Mouse (Mus musculus) erythroblast, adult 5-6 weeks (primary cell): ENCODE results near the gene Rps6ka5. TPM values are rescaled to one million over a fixed set of nuclear protein-coding genes. Genes with fewer than 3 reads are reported as not detected.

ENCODE experiments used
- ATAC-seq: replicated peaks from 2 replicates; pipeline ENCODE4 v1.8.0; 2016; ENCODE audit warnings: moderate number of reproducible peaks, mild to moderate bottlenecking, moderate TSS enrichment, inconsistent platforms; ENCODE audit not compliant: poor library complexity, low FRiP score, severe bottlenecking
- total RNA-seq, 2 experiments: library from RNA; stranded (forward) in 1 of 2; stranded (reverse) in 1 of 2; fragments of 150-400 nt in 1 of 2; fragments of 200-764, 138-1000 nt in 1 of 2; gene quantifications; 2 replicates each; pipeline versions ENCODE4 v1.2.3 to v1.2.4; 2015 to 2017; ENCODE audit warnings: low replicate concordance in 2 of 2

Gene Rps6ka5
- total RNA-seq, 2 experiments from 2014 or later, result 11.8 to 11.9 TPM

DNA sequence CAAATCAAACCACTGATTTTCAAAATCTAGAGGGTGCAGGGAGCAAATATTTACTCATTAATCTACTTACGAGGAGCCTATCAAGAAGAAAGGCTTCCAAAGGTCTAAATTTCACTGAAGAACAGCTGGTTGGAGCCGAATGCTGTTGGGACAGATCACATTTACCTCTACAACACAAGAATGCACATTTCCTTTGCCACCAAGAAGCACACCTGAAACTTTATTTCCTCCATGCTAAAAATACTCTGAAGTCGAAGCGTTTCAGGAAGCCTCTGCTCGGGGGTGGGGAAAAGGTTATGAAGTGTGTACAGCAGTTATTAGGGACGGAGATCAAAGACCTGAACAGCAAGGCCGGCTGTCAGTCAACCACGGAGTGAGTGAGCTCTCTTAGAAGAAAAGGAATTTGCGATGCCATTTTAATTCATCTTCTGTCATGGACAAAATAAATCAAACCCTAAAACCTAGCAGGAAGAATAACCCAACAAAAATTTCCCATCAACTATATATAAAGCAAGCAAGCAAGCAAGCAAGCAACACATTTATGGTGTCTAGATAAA, 187.5 kb downstream of the Rps6ka5 start:
- ATAC-seq, result no peak

DNA sequence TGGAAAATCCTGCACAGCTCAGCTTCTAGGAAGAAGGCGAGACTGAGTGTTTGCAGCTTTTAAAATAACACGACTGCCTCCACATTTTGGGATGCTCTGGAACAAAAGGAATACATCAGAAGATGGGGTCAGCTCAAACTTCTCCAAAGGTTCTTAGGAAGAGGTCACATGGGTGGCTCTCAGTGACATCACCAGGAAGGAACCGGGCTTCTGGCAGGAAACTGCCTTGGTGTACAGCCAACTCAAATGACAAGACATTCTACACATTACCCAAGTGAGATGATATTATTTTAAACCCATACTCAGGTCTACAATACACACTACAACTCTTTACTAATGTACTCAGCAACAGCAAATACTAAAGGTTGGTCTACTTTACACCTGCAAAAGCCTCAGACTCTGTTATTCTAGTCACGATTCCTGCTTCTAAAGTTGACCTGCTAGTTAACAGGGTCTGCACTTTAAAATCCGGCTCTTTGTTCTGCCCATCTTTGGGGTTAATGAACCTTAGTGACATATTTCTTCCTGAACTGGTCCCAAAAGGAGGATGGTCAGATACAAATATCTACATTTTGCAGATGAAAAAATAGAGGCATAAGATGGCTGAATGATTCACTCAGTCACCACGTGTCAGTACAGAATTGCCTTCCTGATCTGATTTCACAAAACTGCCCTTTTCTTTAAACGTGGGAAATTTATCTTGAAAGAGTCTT, 188.2 kb downstream of the Rps6ka5 start:
- ATAC-seq, result no peak

DNA sequence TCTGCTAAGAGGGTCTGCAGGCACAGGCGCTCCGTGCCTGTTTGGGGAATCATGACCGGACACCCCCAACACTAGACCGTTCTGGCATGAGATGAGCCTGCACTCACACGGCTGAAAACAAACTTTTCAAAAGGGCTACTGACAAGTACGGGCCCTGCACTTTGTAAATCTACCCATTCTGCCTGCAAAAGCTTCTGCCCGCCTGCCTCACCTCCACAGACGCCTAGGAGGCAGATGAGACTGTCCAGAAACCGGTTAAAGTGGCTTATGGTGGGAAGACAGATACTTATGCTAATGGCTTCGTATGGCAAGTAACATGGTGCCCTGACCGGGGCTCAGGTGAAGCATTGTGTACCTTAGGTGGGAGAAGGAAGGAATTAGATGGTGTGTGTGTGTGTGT, 189.7 kb downstream of the Rps6ka5 start:
- no peak for ATAC-seq

DNA sequence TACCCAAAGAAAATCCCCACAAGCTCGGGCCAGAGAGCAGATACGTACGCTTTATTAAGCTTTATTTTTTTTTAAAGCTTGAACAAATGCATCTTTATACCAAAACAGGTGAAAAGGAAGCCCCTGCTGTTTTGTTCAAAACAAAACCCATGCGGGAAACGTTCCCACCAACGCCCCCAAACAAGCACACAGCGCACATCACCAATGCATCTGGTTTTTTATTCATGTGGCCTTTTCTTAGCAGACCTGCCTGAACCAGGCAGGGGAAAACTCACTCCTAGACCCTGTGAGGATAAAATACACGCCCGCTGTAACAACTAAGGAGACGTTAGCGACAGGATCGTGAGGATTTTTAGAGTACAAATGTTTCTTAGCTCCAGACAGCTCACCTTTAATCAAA, 191.8 kb downstream of the Rps6ka5 start:
- ATAC-seq, result no peak

DNA sequence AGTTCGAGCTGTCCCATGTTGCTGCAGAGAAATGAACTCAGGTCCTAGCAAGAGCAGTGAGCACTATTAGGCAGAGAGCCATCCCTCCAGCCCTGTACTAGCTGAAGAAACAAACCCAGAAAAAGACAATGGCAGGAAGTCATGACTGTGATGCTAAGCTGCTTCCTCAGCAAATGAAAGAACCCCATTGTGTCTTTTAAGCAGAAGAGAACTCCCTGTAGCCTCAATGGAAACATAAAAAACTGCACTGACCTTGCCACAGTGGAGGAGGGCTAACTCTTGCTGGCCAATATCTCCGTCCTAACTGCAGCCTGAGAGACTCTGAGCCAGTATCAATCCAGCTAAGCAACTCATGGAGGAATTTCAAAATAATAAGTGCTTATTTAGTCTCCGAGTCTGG, 192.8 kb downstream of the Rps6ka5 start:
- ATAC-seq, result no peak

DNA sequence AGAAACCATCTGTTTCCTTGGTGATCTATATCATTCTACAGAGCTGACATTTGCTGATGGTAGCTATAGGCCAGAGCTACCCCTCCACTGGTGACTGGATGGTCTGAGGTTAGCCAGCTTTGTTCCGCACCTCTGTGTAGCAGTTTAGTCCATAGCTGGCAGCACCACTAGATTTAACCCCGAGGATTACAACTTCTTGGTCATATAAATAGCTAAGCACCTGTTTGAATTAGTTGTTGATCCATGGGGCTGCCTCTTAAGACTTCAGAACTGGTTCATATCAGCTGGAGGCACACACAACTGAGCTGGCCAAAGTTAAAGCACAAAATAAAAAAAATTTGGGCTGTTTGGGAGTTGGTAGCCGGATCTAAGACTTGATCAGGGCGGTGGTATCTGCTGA, 193.6 kb downstream of the Rps6ka5 start:
- ATAC-seq, result no peak

DNA sequence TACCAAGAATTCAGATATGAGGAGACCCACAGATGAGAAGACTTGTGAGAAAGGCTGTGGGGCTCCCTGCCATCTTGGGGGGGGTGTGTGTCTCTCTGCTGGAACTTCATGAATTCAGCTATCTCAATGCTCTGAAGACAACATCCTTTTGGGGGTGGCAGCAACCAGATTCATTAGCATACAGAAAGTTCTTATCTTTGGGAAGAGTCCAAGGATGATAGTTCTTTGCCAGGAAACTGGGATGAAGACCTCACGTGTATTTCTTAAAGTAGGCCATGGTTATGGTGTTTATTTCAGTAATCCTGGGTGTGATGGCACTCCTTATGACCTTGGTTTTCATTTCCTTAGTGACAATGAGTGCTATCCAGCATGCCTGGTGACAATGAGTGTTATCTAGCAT, 195.0 kb downstream of the Rps6ka5 start:
- ATAC-seq, result no peak

DNA sequence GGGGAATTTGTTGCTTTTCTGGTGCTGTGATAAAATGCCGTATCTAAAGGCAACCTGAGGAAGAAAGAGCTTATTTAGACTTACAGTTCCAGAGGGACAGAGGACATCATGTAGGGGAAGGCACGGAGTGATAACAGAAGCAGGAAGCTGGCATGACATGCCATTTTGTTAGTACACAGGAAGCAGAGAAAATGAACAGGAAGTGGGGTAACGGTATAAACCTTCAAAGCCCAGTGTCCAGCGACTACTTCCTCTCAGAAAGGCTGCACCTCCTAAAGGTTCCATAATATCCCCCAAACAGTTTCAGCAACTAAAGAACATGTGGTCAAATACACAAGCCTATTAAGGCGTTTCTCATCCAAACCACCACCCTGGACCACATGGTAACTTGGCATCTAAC, 195.9 kb downstream of the Rps6ka5 start:
- no peak for ATAC-seq

DNA sequence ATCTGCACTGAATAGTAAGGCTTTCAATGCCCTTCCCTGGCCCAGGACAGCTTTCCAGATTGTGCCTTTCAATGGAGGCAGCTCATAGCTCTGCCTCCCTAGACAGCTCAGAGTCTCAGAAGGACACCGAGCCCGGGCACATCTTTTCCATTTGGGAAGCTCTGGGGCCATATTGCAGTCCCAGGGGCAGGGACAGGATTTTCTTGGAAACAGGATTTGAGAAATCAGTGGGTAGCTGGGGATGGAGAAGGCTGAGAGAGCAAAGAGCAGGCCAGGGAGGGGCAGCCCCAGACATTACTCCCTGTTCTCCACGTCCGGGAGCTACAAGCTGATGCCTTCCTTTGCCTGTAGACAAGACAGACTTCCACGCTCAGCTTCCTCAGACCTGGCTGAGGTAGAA, 197.1 kb downstream of the Rps6ka5 start:
- ATAC-seq, result no peak

DNA sequence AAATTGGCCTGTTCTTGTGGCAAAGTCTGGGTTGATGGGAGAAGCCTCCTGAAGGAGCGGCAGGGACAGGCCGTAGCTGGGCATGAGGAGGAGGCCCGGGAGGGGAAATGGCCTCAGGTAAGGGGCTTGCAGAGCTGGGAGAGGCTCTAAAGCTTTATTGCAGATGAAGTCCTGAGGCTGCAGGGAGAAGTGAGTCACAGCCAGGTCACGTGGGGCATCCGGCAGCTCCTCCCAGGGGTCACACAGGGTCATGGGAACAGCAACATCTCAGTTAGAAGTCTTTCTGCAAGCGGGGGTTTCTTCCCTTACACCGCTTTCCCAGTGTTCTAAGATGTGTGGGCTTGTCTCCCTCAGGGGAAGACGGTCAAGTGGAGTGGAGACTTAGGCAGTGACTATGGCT, 197.6 kb downstream of the Rps6ka5 start:
- no peak for ATAC-seq

DNA sequence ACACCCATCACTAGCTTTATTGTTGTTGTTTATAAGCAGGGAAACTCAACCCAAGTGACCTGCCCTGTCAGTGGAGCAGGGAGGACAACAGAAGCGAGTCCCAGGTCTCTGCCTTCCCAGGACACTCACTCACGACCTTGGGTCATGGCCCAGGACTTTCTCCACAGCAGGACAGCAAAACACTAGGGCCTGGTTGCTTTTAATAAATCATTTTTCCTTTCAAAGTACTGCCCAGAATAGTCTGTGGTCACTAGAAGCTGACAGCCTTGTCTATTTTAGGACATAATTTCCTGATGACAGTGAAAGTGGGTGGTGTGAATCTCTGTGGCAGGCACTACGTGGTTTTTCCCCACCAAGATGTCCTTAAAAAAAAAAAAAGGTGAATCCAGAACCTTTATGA, 198.5 kb downstream of the Rps6ka5 start:
- no peak for ATAC-seq

DNA sequence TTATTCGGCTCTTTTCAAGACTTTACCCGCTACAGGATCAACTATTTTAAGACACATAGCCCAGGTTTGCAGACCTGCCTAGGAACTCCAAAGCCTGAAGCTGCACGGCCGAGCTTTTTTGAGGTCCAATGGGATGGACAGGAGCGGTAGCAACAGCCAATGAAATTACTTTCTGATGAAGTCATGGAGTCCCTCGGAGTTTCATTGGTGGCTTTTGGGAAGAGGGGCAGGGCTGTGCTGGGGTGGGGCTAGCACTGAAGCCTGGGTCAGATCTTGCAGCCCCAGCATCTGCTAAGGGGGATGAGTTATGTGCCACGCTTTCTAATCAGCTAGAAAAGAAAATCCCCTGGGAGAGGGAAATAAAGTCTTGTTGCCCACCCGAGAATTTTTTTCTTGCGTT, 199.0 kb downstream of the Rps6ka5 start:
- ATAC-seq, result no peak

DNA sequence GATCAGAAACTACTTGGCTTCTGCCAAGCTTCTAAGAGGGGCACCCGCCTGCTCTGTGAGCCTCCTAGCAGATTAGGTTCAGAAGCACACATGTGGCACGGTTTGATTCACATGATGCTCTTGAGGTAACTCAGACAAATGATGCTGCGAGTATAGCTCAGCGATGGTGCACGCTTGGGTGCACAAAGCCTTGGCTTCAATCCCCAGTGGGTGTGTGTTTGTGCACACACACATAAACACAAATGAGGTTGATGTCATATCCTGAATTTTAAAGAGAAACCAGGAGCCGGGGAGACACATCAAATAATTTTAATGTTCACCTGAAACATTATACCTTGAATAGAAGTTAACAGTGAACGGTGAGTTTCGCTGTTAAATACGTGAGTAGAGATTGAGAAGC, 199.5 kb downstream of the Rps6ka5 start:
- no peak for ATAC-seq

DNA sequence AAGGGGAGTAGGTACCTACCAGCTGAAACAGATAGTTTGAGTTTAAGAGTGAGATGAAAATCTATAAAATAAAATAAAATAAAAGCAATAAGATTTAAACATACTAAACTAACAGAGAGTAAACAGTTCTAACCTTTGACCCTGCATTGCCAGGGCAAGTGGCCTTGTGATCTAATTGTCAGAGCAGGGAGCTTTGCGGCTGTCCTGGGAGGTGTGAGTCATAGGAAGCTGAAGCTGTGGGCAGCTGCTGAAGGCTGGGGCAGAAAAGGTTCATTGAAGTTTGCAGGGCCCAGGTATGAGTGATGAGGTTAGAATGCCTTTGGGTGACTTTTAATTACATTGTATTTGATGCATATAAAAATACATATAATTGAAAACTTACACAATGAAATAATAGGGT, 200.8 kb downstream of the Rps6ka5 start:
- ATAC-seq, result no peak

DNA sequence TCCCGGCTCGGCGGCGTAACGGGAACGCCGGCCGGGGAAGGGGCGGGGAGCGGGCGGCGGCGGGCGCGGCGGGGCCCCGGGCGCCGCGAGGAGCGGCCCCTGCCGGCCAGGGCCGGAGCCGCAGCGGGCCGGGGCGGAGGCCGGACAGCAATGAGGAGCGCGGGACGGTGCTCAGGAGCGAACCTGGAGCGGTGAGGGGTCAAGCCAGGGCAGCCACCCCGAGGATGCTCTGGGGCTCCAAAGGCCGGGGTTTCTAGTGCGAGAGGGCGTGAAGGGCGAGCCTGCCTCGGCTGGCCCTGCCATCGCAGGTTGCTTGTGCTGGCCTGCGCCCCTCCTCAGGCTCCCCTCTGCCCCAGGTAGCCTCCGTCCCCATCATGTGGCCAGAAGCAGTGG, 206.0 kb downstream of the Rps6ka5 start, which contains the start of gene Ttc7b:
Gene Ttc7b, minus strand, starts transcription at position 33 of the 393 bp plus-strand sequence.
- ATAC-seq, result no peak

DNA sequence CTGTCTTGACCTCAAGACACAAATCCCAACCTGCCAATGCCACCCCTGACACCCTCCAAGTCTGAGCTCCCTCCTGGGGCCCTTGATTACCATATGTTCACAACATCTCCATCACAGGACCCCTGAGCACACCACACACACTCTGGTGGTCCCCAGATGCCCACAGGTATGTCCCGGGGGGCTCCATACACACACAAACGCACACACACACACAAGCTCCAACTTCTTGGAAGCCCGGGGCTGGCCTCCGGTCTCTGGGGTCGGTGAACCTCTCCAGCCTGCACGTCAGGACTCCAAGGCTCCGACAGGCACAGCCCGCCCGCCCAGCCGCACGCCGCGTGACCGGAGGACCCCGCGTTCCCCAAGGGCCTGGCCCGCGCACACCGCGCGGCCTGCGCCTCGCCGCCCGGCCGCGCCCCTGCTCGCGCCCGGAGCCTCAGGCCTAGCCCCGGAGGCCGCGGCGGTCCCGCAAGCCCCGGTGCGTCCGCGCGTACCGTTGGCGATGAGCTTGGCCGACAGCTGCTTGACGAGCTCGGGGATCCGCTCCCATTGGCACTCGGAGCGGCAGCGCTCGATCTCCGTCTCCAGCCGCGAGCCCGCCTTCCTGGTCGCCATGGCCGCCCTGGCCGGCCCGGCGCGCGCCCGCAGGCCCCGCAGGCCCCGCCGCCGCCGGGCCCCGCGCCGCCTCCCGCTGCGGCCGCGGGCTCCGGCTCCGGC, 206.5 kb downstream of the Rps6ka5 start:
- ATAC-seq, result no peak

DNA sequence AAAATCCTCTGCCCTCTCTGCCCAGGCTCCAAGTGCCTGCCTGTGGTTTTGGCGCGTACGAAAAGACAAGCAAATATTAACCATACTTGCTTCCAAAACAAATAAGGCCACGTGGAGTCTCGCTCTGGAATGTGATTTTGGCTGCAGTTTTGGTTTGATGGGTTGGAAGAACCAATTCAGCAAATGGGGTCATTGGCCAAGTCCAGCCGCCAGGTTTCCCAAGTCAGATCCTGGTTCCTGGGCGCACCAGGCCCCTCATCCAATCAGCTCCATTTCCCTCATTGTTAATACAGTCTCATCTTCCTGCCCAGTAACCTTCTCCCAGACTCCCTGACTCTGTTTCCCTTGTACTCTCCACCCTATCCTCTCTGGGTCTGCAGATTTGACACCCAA, 207.1 kb downstream of the Rps6ka5 start:
- ATAC-seq, result no peak

DNA sequence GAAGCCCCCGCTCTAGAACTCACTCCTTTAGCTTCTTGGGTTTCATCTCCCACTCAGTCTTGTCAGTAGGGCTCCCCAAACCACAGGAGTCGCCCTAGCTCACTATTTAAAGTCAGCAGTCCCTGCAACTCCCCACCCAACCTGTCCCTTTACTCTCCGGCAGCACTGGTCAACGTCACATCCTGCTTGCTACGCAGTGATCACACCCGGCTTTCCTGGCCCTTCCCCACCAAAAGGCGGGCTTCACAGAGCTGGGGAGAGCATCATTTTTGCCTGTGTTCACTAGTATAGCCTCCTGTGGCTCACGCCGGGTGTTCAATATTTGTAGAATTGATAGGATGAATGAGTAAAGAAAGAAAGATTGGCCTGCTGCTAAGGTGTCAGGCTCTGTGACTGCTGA, 209.4 kb downstream of the Rps6ka5 start:
- no peak for ATAC-seq

DNA sequence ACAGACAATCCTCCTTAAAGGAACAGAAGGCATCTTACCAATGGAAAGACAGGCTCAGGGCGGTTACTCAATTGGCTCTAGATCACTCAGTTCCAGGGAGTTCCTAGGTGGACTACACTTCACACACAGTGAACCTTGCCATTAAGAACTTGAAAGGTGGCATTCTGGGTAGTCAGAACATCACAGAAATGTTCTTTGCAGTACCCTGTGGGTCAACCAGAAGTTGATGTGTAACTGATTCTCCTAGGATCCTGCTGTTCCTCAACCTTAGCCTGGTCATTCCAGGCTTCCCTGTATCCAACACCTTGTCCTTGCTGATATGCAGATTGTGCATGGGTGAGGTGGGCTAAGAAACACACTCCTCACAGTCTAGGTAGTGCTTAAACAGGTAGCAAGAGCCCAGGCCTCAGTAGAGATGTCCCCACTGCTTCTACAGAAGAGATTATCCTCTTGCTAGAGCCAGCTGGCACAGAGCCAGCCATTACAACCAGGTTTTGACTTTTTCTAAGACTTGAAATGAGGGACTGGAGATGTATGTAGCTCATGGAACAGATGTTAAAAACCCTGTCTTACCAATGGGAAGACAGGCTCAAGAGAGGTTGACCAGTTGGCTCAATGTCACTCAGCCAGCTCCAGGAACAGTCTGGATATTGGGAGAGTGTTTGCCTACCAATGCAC, 210.5 kb downstream of the Rps6ka5 start:
- ATAC-seq, result no peak

DNA sequence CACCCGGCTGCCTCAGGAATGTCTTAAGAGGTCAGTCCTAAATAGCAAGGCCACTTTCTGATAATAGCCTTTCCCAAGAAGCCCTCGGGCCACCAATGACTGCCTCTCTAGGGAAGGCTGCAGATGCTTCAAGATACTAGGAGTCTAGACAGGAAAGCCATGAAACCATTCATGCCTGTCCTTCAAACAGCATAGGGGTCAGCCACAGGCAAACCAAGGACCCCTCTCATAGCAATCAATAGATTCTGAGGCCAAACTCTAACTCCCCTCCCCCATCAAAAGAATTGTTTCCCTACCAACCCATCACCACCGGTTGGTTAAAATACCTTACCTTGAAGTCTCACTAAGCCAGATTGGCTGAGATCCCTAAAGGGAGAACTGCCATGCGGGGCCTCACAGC, 211.3 kb downstream of the Rps6ka5 start:
- ATAC-seq, result no peak

DNA sequence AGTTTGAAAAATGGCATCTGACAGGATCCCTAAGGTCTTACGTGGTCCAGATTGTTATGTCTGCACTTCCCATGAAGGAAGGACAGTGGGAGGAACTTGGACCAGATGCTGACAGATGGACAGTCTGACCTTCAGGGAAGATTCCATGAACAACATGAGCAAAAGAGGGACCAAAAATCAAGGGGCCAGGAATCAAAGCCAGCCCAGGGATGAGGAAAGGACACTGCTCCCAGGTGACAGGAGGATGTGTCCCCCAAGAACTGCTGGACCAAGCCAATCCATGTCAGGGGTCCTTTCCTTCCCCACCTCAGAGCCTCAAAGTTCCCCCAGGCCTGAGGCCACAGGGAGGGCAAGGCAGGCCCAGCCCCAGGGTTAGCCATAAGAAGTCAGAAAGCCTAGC, 212.2 kb downstream of the Rps6ka5 start:
- no peak for ATAC-seq
